Mouse (Mus musculus) spleen, adult 2 months (tissue): Measurements from ENCODE around the gene Arhgap27. TPM values are rescaled to one million over a fixed set of nuclear protein-coding genes. Genes with fewer than 3 reads are reported as not detected.
A peak's percentile ranks its signal among the peaks of the same experiment; 100 is the strongest.

Source experiments
- DNase-seq, 2 experiments: peaks; one replicate each; pipeline versions ENCODE4 v3.0.0 to v3.0.0-alpha.2; 2012 to 2021; ENCODE audit warnings: low spot score in 2 of 2, low read depth in 1 of 2
- H3K27ac ChIP-seq: fragments of 200-500 bp; 2 replicates; pipeline ENCODE4 v1.5.1; 2012; ENCODE audit warnings: low read length, inconsistent platforms; ENCODE audit not compliant: insufficient read depth
- H3K27me3 ChIP-seq: fragments of 200-500 bp; 2 replicates; pipeline ENCODE4 v1.6.1; 2012; ENCODE audit warnings: mild to moderate bottlenecking, moderate library complexity, low read length, inconsistent platforms; ENCODE audit not compliant: control insufficient read depth, insufficient read depth
- H3K36me3 ChIP-seq: fragments of 200-500 bp; 2 replicates; pipeline ENCODE4 v1.6.1; 2012; ENCODE audit warnings: mild to moderate bottlenecking, low read length, inconsistent platforms; ENCODE audit not compliant: control insufficient read depth, insufficient read depth
- H3K4me1 ChIP-seq: fragments of 200-500 bp; 2 replicates; pipeline ENCODE4 v1.6.1; 2011; ENCODE audit warnings: inconsistent platforms; ENCODE audit not compliant: control insufficient read depth, insufficient read depth, insufficient read length
- H3K4me3 ChIP-seq: fragments of 200-500 bp; 2 replicates; pipeline ENCODE4 v1.5.1; 2011; ENCODE audit warnings: mild to moderate bottlenecking, inconsistent platforms; ENCODE audit not compliant: insufficient read depth, insufficient read length; ENCODE audit errors: extremely low read depth
- CTCF ChIP-seq: fragments of 200-500 bp; IDR thresholded peaks from 2 replicates; pipeline ENCODE4 v1.5.1; 2011; ENCODE audit warnings: mild to moderate bottlenecking, inconsistent platforms; ENCODE audit not compliant: insufficient read depth, insufficient read length, insufficient replicate concordance; ENCODE audit errors: extremely low read depth
- POLR2A ChIP-seq: fragments of 200-500 bp; IDR thresholded peaks from 2 replicates; pipeline ENCODE4 v1.6.1; 2011; ENCODE audit warnings: low read depth, low read length, inconsistent platforms
- WGBS: fragments of 180-500 bp; shearing (Covaris S2); methylation state at CpG from one replicate; pipeline ENCODE4 v1.1.7; 2018; 5-methylcytosine and 5-hydroxymethylcytosine counted together
- polyA plus RNA-seq: library from polyadenylated mRNA; depleted of rRNA; stranded (reverse); fragments of >200 nt; gene quantifications from 2 replicates; pipeline ENCODE4 v1.2.3, GENCODE M21; 2012

Gene Arhgap27
- polyA plus RNA-seq, 1 experiment, result 90.0 TPM

DNA sequence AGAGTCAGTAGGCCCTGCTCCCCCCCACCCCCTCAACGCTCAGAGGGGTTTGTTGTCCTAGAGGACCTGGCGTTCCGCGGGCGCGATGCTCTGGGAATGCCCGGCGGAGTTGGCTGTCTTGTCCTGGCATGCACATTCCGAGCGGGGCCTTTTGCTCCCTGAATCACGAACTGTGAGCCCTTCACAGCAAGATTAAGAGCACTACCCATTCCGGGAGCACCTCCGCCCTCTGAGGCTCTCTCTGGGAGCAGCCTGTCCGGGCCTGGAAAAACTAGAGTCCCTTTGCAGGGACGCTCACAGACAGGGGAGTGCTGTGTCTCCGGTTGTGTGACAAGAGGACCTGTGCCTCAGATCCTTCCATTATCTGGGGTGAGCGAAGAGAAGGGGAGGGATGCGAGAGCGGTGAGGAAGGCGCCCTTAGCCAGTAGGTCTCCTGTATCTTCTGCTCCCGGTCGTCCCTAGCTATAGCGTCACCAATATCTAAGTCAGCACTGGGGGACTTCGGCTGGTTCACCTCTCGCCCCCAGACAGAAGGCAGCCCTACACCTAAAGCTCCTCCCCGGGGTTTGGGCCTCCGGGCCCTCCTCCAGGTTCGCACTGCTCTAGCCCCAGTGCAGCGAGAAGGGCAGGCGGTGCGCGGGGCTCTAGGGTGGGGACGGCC is 841 bp downstream of the Arhgap27 start:
- Histone ChIP-seq H3K27me3 (0 out of 2 replicates have a peak, but pooled peaks cover 2% of the 10 kb centered on the region), H3K4me3 (peak overlapping the region; percentile 58), H3K4me1 (peaks cover 30% of the 10 kb centered on the region), H3K36me3 (peaks cover 7% of the 10 kb centered on the region), H3K27ac (peak overlapping the region; percentile 53)
- TF ChIP-seq CTCF (no peak), POLR2A (no peak)
- no peak for DNase-seq
- 4% methylated on average over 33 of the region's 33 CpGs for WGBS

DNA sequence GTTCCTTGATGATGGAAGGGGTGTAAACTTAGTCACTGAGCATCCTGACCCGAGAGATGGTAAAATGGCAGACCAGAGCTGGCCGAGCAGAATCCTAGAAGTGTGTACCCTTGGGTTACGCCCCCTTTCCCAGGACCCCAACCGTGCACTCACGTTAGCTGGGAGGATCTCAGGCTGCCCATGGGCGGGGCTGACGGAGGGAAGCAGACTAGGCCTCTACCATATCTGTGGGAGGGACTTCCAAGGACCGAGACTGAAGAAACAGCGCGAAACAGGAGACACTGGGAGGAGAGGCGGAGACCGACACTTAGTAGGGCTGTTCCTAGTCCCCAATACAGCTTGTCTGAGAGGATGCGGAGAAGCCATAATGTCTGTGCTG is 1.4 kb downstream of the Arhgap27 start:
- 19% methylated on average over 13 of the region's 13 CpGs for WGBS
- DNase-seq, result no peak

DNA sequence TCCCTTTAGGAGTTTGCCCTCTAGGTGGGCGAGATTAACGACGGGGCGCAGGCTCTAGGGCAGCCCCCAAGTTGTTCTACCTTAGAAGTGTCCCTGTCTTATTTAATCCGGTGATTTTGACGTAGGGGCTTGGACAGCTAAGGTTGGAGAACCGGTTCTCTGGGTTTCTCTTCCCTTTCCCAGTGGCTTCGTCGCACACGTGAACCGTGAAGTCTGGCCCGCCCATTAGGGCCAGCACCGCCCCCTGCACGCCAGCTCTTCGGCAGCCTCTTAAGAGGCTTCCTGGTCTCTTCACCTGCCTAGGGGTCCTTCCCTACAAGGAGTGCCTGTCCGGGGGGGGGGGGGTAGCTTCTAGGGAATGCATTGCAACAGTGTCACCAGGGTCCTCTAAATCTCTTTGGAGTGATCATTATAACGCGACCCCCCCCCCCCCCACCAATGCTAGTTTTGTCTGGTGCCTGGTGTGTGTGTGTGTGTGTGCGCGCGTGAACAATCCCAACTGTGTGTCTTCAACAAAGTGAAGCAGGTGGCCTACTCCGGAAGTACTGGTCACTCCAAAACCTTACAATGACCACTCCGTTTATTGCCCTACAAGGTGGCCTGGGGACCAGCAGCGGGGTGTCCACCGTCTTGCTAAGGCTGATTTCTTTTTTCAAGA is 2.0 kb downstream of the Arhgap27 start:
- 16% methylated on average over 25 of the region's 25 CpGs for WGBS
- DNase-seq, result no peak
- H3K27ac ChIP-seq, result peak overlapping the region; percentile 49
- TF ChIP-seq POLR2A (no peak), CTCF (no peak)
- peak overlapping the region; percentile 29; the same call in 1 of the 2 replicates for H3K4me3 ChIP-seq
- H3K4me1 ChIP-seq, result peaks cover 33% of the 10 kb centered on the region
- H3K36me3 ChIP-seq, result peaks cover 2% of the 10 kb centered on the region; the same call in 1 of the 2 replicates
- peaks cover 2% of the 10 kb centered on the region; the same call in 1 of the 2 replicates for H3K27me3 ChIP-seq

More for the DNA sequence above, 1.4 kb downstream of the Arhgap27 start:
- TF ChIP-seq POLR2A, result no peak
- no peak for TF ChIP-seq CTCF
- Histone ChIP-seq H3K4me3 (peak overlapping the region; percentile 58; the same call in 1 of the 2 replicates), H3K4me1 (peaks cover 33% of the 10 kb centered on the region), H3K27ac (no peak overlapping the region), H3K36me3 (peaks cover 7% of the 10 kb centered on the region), H3K27me3 (0 out of 2 replicates have a peak, but pooled peaks cover 2% of the 10 kb centered on the region)

DNA sequence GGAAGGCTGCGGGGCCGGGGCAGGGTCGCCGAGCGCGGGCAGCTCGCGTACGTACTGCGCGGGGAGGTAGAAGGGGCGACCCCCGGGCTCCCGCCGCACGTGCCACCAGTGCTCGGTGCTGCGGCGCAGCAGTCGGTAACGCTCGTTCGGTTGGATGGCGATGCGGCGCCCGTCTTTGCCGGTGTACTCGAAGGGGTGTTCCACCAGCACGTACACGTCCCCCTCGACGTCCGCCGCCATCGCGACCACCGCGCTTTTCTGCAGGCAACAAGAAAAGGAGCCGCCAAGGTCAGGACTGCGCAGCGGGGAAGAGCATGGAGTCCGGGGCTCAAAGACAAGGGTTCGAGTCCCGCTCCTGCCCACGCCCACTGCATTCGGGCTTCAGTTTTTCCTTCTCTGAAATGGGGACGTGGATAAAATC is 2.8 kb downstream of the Arhgap27 start:
- H3K36me3 ChIP-seq, result no peaks in the 10 kb centered on the region
- WGBS, result 12% methylated on average over 48 of the region's 48 CpGs
- TF ChIP-seq POLR2A, result no peak
- no peak for TF ChIP-seq CTCF
- peaks cover 2% of the 10 kb centered on the region; the same call in 1 of the 2 replicates for H3K27me3 ChIP-seq
- peak overlapping the region; percentile 22; the same call in 1 of the 2 replicates for H3K27ac ChIP-seq
- H3K4me1 ChIP-seq, result peaks cover 34% of the 10 kb centered on the region
- H3K4me3 ChIP-seq, result peak overlapping the region; percentile 58; the same call in 1 of the 2 replicates
- no peak for DNase-seq

DNA sequence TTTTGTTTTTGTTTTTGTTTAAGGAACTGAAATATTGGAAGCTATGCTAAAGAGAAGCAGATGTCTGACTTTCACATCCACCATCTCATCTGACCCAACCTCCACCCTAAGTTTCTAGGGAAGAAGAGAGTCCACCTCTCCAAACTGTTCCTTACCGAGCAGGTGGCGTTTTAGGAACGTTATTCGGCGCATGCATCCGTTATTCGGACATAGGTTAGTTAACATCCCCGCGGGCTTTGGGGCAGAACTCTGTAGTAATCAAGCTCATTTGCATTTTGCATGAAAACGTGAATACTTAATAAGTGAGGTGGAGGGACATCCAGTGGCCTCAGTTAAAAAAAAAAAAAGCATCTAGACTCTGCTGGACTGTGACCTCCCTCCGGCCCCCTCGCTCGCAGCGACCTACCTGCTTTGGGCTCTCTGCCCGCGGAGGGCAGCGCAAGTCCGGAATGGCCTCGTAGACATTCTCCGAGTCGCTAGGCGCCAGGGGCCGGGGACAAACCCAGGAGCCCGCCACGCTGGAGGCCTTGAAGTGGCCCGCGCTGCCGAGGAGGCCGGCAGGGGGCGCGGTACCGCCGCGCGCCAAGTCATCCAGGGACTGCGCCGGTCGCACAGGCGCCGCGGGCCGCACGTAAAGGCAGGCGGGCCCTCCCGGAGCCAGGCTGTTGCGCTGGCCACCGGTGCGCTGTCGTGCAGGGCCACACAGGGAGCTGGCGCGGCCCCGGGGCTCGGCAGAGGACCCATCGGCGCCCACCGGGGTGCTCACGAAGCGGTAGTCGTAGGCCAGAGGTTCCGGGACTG is 3.5 kb downstream of the Arhgap27 start:
- WGBS, result 8% methylated on average over 60 of the region's 60 CpGs
- peak; percentile 63 to 84 for DNase-seq
- peaks cover 34% of the 10 kb centered on the region for H3K4me1 ChIP-seq
- peaks cover 2% of the 10 kb centered on the region; the same call in 1 of the 2 replicates for H3K27me3 ChIP-seq
- H3K4me3 ChIP-seq, result peak overlapping the region; percentile 58; the same call in 1 of the 2 replicates
- TF ChIP-seq POLR2A (no peak), CTCF (peak; percentile 83)
- H3K27ac ChIP-seq, result peak overlapping the region; percentile 22
- no peaks in the 10 kb centered on the region for H3K36me3 ChIP-seq

DNA sequence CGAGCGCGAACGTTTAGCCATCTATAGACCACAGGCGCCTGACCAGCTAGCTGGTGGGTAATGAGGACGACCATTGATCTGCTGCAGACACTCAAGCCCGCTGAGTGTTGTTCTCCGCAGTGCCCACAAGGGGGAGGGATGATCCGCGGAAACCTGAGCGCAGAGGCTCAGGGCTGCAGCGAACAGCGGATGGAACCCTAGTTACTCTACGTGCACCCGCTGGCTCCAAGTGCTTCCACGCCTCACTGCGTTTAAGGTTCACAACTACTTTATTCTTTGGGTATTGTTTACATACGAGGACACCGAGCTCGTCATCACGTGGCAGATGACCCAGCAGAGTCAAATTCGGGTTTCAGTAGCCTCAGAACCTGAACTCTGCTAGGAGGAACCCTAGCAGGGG is 4.4 kb downstream of the Arhgap27 start:
- Histone ChIP-seq H3K27me3 (peaks cover 2% of the 10 kb centered on the region; the same call in 1 of the 2 replicates), H3K4me3 (no peak overlapping the region), H3K36me3 (no peaks in the 10 kb centered on the region), H3K4me1 (peaks cover 34% of the 10 kb centered on the region), H3K27ac (0 out of 2 replicates have a peak overlapping the region, but pooled peaks have one; percentile 1)
- DNase-seq, result peak; percentile 61 to 78
- WGBS, result 13% methylated on average over 22 of the region's 22 CpGs
- TF ChIP-seq POLR2A (no peak), CTCF (peak; percentile 91)
